Mouse (Mus musculus) liver, postnatal 0 days (tissue): Measurements from ENCODE around the gene Neurl1b.

Experiments
- CTCF ChIP-seq: sonication (generic); IDR thresholded peaks from 2 replicates; pipeline ENCODE4 v1.5.1; 2016; ENCODE audit warnings: antibody characterized with exemption, low read depth
- EP300 ChIP-seq: IDR thresholded peaks from 2 replicates; pipeline ENCODE4 v1.6.1; 2016; ENCODE audit warnings: antibody characterized with exemption, low read depth, mild to moderate bottlenecking

- no peak for TF ChIP-seq CTCF
- TF ChIP-seq EP300: no peak
Observed at GRCm38 (mm10) chr17:26439001-26439400, 24.4 kb downstream of the Neurl1b start.
